Mouse (Mus musculus) intestine, postnatal 0 days (tissue): ENCODE measurements around the gene Aloxe3. TPM values are rescaled to one million over a fixed set of nuclear protein-coding genes. Genes with fewer than 3 reads are reported as not detected.

ENCODE experiments used
- ATAC-seq: fragments of 200-750 bp; cut with Nextera tagmentation; 2 replicates; pipeline ENCODE4 v1.8.0; 2017; ENCODE audit warnings: mild to moderate bottlenecking, moderate TSS enrichment, moderate library complexity
- H3K27ac ChIP-seq: fragments of 300-500 bp; sonication (generic); 2 replicates; pipeline ENCODE4 v1.5.1; 2014; ENCODE audit warnings: mild to moderate bottlenecking, low read depth, low read length, moderate library complexity
- H3K27me3 ChIP-seq: fragments of 300-500 bp; sonication (generic); replicated peaks from 2 replicates; pipeline ENCODE4 v1.6.1; 2014; ENCODE audit warnings: low read length, mixed read lengths; ENCODE audit not compliant: control insufficient read depth, insufficient read depth
- H3K36me3 ChIP-seq: fragments of 300-500 bp; sonication (generic); 2 replicates; pipeline ENCODE4 v1.6.1; 2014; ENCODE audit warnings: mild to moderate bottlenecking, moderate library complexity; ENCODE audit not compliant: control insufficient read depth, insufficient read depth
- H3K4me1 ChIP-seq: fragments of 300-500 bp; sonication (generic); replicated peaks from 2 replicates; pipeline ENCODE4 v1.6.1; 2014; ENCODE audit warnings: antibody characterized with exemption, low read length, mixed read lengths; ENCODE audit not compliant: control insufficient read depth, insufficient read depth
- H3K4me2 ChIP-seq: fragments of 300-500 bp; sonication (generic); replicated peaks from 2 replicates; pipeline ENCODE4 v1.6.1; 2014; ENCODE audit warnings: low read depth, mild to moderate bottlenecking, moderate library complexity
- H3K4me3 ChIP-seq: fragments of 300-500 bp; sonication (generic); 2 replicates; pipeline ENCODE4 v1.5.1; 2014; ENCODE audit warnings: low read depth, low read length
- H3K9ac ChIP-seq: fragments of 300-500 bp; sonication (generic); 2 replicates; pipeline ENCODE4 v1.6.1; 2014; ENCODE audit warnings: mild to moderate bottlenecking, low read depth, low read length
- H3K9me3 ChIP-seq: fragments of 300-500 bp; sonication (generic); 2 replicates; pipeline ENCODE4 v1.6.1; 2016; ENCODE audit warnings: mixed run types; ENCODE audit not compliant: control insufficient read depth
- CTCF ChIP-seq: sonication (generic); IDR thresholded peaks from 2 replicates; pipeline ENCODE4 v1.5.1; 2016; ENCODE audit warnings: low read depth, mild to moderate bottlenecking, control low read depth, antibody characterized with exemption, moderate library complexity
- WGBS: fragments of 180-500 bp; shearing (Covaris S2); extraction: QIAGEN DNeasy Blood & Tissue Kit; methylation state at CpG from one replicate; pipeline ENCODE4 v1.1.7; 2014; 5-methylcytosine and 5-hydroxymethylcytosine counted together
- polyA plus RNA-seq: library from polyadenylated mRNA; unstranded; fragments of >200 nt; fragmentation: Nextera tagmentation; extraction: Ambion mirVana; gene quantifications from 2 replicates; pipeline ENCODE4 v1.2.1, GENCODE M21; 2015

Gene Aloxe3
- polyA plus RNA-seq, 1 experiment from 2014 or later = 0.82 TPM

DNA sequence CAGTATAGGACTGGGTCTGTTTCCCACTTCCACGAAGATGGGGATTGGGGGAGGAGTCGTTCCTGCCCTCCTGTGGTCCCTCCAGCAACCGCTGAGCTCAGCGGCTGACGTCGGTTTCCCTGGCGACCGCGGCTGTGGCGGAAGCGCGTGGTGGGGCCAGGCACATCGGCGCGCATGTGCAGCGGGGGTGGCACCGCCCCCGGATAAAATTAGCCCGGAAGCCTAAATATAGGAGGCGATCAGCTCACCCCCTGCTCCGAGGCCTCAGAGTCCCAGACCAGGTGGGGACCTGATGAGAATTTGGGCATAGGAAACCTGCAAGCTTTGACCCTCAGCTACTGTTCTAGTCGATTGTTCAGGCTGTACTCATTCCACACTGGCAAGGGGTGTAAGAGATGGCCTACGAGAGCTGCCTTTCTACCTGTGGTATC lies 25.8 kb upstream of the Aloxe3 start:
- peak overlapping the region; percentile 84 for H3K9ac ChIP-seq

DNA sequence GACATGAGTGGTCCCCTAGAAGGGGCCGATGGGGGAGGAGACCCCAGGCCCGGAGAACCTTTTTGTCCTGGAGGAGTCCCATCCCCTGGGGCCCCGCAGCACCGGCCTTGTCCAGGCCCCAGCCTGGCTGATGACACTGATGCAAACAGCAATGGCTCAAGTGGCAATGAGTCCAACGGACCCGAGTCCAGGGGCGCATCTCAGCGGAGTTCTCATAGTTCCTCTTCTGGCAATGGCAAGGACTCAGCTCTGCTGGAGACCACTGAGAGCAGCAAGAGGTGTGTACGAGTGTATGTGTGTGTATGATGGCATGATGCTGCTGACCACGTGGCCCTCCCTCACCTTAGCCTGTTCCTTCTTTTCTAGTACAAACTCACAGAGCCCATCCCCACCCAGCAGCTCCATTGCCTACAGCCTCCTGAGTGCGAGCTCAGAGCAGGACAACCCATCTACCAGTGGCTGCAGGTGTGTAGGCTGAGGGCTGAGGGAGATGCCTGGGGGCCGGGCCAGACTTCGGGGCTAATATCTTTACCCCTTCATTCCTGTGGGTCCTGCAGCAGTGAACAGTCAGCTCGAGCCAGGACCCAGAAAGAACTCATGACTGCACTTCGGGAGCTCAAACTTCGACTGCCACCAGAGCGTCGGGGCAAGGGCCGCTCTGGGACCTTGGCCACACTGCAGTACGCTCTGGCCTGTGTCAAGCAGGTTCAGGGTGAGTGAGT lies 24.9 kb upstream of the Aloxe3 start:
- H3K4me2 ChIP-seq = peak overlapping the region; percentile 85
- peaks cover 57% of the 10 kb centered on the region for H3K36me3 ChIP-seq
- no peak for ATAC-seq
- no peak overlapping the region for H3K9ac ChIP-seq
- TF ChIP-seq CTCF = no peak
- H3K9me3 ChIP-seq = no peaks in the 10 kb centered on the region
- H3K4me1 ChIP-seq = peaks cover 9% of the 10 kb centered on the region; the same call in 1 of the 2 replicates
- WGBS = 90% methylated on average over 20 of the region's 20 CpGs
- no peak overlapping the region for H3K27ac ChIP-seq
- H3K4me3 ChIP-seq = no peak overlapping the region
- H3K27me3 ChIP-seq = no peaks in the 10 kb centered on the region

More for the DNA sequence above, 25.8 kb upstream of the Aloxe3 start:
- peak; percentile 37 for TF ChIP-seq CTCF
- peak overlapping the region; percentile 99 for H3K27ac ChIP-seq
- no peaks in the 10 kb centered on the region for H3K9me3 ChIP-seq
- H3K4me3 ChIP-seq = peak overlapping the region; percentile 56
- 2% methylated on average over 23 of the region's 23 CpGs for WGBS
- peaks cover 9% of the 10 kb centered on the region; the same call in 1 of the 2 replicates for H3K4me1 ChIP-seq
- no peaks in the 10 kb centered on the region for H3K27me3 ChIP-seq
- ATAC-seq = no peak
- peak overlapping the region; percentile 85 for H3K4me2 ChIP-seq
- peaks cover 48% of the 10 kb centered on the region for H3K36me3 ChIP-seq

DNA sequence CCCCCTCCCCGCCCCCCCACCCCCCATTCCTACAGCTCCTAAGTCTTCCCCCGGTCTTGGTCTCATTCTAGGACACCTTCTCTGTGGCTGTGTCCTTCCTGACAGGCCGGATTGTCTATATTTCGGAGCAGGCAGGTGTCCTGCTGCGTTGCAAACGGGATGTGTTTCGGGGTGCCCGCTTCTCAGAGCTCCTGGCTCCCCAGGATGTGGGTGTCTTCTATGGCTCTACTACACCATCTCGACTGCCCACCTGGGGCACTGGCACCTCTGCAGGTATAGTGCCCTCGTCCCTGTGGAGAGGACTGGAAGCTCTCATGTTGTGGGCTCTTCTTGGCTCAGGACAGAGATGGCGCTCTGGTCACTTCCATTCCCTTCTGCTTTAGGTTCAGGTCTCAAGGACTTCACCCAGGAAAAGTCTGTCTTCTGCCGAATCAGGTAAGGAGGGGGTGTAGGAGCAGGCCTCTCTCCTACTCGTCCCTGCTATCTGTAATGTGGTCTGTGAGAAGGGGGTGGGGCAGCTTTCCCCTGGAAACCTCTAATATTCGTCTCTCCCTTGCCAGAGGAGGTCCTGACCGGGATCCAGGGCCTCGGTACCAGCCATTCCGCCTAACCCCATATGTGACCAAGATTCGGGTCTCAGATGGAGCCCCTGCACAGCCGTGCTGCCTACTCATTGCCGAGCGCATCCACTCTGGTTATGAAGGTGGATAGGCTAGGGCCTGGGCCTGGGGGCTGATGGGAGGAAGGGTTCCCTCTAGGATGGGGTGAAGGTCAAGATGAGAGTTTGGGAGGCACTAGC lies 23.9 kb upstream of the Aloxe3 start:
- 89% methylated on average over 21 of the region's 21 CpGs for WGBS
- Histone ChIP-seq H3K9me3 (no peaks in the 10 kb centered on the region), H3K36me3 (peaks cover 67% of the 10 kb centered on the region), H3K27me3 (no peaks in the 10 kb centered on the region), H3K4me1 (peaks cover 9% of the 10 kb centered on the region; the same call in 1 of the 2 replicates), H3K4me3 (no peak overlapping the region), H3K27ac (no peak overlapping the region), H3K9ac (no peak overlapping the region), H3K4me2 (no peak overlapping the region)
- no peak for TF ChIP-seq CTCF
- no peak for ATAC-seq

DNA sequence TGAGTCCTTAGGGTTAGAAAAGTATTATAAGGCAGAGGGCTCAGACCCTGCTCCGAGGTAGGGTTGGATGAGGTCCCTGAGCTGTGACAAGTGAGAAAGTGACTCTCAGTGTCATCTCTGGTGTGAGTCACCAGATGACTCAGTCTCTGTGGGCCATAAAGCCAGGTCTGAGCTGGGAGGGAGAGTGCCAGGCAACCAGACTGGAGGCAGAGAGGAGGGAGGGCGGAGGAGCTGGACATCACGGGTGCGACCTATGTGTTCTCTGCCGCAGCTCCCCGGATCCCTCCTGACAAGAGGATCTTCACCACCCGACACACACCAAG lies 23.3 kb upstream of the Aloxe3 start:
- Histone ChIP-seq H3K27me3 (no peaks in the 10 kb centered on the region), H3K9me3 (no peaks in the 10 kb centered on the region), H3K4me1 (peaks cover 9% of the 10 kb centered on the region; the same call in 1 of the 2 replicates), H3K36me3 (peaks cover 73% of the 10 kb centered on the region), H3K9ac (no peak overlapping the region), H3K4me2 (no peak overlapping the region), H3K4me3 (no peak overlapping the region), H3K27ac (no peak overlapping the region)
- WGBS = 76% methylated on average over 7 of the region's 7 CpGs
- TF ChIP-seq CTCF = no peak
- ATAC-seq = no peak

DNA sequence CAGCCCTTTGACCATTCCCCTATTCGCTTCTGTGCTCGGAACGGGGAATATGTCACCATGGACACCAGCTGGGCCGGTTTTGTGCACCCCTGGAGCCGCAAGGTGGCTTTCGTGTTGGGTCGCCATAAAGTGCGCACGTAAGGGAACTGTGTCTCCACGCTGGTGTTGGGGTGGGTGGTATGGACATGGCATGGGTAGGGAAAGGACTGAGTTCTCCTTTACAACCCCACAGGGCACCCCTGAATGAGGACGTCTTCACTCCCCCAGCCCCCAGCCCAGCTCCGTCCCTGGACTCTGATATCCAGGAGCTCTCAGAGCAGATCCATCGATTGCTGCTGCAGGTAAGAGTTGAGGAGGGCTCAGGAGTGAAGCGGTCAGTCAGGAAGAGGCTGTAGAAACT lies 22.6 kb upstream of the Aloxe3 start:
- no peaks in the 10 kb centered on the region for H3K27me3 ChIP-seq
- 94% methylated on average over 14 of the region's 14 CpGs for WGBS
- H3K36me3 ChIP-seq = peaks cover 80% of the 10 kb centered on the region
- H3K4me1 ChIP-seq = peaks cover 5% of the 10 kb centered on the region; the same call in 1 of the 2 replicates
- H3K4me2 ChIP-seq = no peak overlapping the region
- H3K9me3 ChIP-seq = no peaks in the 10 kb centered on the region
- TF ChIP-seq CTCF = no peak
- H3K9ac ChIP-seq = no peak overlapping the region
- H3K4me3 ChIP-seq = no peak overlapping the region
- ATAC-seq = no peak
- H3K27ac ChIP-seq = no peak overlapping the region
